Mouse (Mus musculus): ENCODE data around the gene Dclre1a.

Dclre1a gene

GRCm38 (mm10) chr19:56484630-56485375 is 63.2 kb downstream of the Dclre1a start:
- in situ Hi-C loops (cut with MboI) = no loop called here
